Mouse (Mus musculus) skeletal muscle tissue, postnatal 0 days (tissue): Measurements from ENCODE around the gene Tchh. TPM values are rescaled to one million over a fixed set of nuclear protein-coding genes. Genes with fewer than 3 reads are reported as not detected.

Source experiments
- microRNA-seq, 2 experiments: library from miRNA; unstranded; fragments of <30 nt; microRNA quantifications; one replicate each; pipeline ENCODE4; 2016
- polyA plus RNA-seq: library from polyadenylated mRNA; unstranded; fragments of >200 nt; fragmentation: Nextera tagmentation; extraction: Ambion mirVana; gene quantifications from 2 replicates; pipeline ENCODE4 v1.2.1, GENCODE M21; 2015

Gene Tchh
- 0.41 and 0.46 TPM in 2 replicates for polyA plus RNA-seq

GRCm38 (mm10) chr3:93442030-93442429 lies at the start of gene Tchh:
Gene Tchh, plus strand, starts transcription at chr3:93442330.

GRCm38 (mm10) chr3:93393366-93393765 lies 48.8 kb upstream of the Tchh start, which contains the start of gene Rptn:
Gene Rptn, plus strand, starts transcription at chr3:93393699.

GRCm38 (mm10) chr3:93468561-93468960 lies 26.4 kb downstream of the Tchh start, which contains the start of gene Tchhl1:
Gene Tchhl1, plus strand, starts transcription at chr3:93468754.

Small RNA genes within 50 kb of the gene (microRNA-seq; reads per million reads assigned to microRNA genes)
- 0 reads per million in 2 experiments for gene Gm22752

Other genes with a start within 250 kb of the Tchh start
- gene Flg2, start 245.1 kb upstream of the Tchh start, polyA plus RNA-seq: 1.0 TPM in 1 of 2 replicates, not detected in the other
- gene Flg, start 168.8 kb upstream of the Tchh start, polyA plus RNA-seq: 98.4 TPM in 1 of 2 replicates, not detected in the other
- 2.4 TPM in 1 of 2 replicates, not detected in the other for gene Hrnr, start 122.6 kb upstream of the Tchh start, polyA plus RNA-seq
- gene Rptn, start 48.6 kb upstream of the Tchh start, polyA plus RNA-seq: 0.17 TPM in 1 of 2 replicates, not detected in the other
- gene Tchhl1, start 26.4 kb downstream of the Tchh start, polyA plus RNA-seq: not detected in 2 replicates
- 613 and 861 TPM in 2 replicates for gene S100a11, start 78.2 kb downstream of the Tchh start, polyA plus RNA-seq
- gene S100a10, start 112.8 kb downstream of the Tchh start, polyA plus RNA-seq: 344 and 510 TPM in 2 replicates
- not detected in 2 replicates for gene Tdpoz2, start 210.4 kb downstream of the Tchh start, polyA plus RNA-seq
- not detected in 2 replicates for gene Tdpoz1, start 234.0 kb downstream of the Tchh start, polyA plus RNA-seq